Mouse (Mus musculus): Measurements from ENCODE around the gene Aoah. TPM values are rescaled to one million over a fixed set of nuclear protein-coding genes. Genes with fewer than 3 reads are reported as not detected.
A peak's percentile ranks its signal among the peaks of the same experiment; 100 is the strongest.

The Aoah gene
- polyA plus RNA-seq, 1 experiment: 0.72 TPM

DNA sequence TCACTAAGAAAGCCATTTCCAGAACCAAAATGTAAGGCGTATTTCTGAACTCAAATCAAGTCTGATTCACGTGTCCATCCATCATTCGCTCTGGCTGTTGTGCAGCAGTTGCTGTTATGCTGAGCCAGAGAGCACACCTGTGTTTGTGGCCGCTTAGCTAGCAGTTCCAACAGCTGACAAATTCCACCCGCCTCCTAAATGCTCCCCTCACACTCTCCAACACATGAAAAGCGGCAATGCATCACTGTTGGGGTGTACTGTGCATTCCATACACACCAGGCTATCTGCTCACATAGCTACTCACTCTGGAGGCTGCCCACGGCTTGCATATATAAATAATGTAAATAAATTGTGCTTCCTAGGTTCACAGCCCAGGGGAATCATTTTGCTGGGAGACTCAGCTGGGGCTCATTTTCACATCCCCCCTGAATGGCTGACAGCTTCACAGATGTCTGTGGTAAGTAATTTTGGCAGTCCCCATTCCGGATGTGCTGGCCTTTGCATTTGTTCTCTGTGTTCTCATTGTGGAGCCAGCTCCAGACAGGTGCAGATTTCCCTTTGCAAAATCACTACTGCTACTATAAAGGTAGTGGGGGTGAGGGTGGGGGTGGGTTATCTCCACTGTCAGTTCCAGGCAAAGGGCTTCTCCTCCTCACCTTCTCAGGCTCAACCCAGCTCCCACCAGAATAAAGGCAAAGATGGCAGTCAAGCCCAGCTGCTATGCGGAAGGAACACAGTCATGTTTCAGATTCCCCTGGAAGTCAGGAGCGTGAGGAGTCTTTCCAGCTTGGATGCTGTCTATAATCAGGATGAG is 123.0 kb downstream of the Aoah start:
- DNase-seq (ENCODE audit: low read depth): no peak

DNA sequence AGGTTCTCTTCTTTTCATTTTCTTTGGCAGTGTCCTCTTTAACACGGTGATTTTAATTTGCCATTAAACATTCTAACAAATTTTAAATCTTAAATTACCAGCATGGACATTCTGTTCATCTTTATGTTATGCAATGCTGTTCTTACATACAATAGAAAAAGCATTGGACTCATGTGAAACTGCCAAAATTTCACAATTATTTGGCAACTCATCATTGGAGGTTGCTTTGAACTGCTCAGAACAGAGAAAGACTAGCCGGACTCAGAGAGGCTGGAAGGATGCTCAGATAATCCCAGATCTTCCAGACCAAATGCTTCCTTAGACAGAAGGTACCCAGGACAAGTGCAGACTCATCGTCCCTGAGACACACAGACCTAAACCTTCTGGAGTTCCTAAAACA is 126.5 kb downstream of the Aoah start:
- peak; percentile 66 for DNase-seq (ENCODE audit: low read depth)

DNA sequence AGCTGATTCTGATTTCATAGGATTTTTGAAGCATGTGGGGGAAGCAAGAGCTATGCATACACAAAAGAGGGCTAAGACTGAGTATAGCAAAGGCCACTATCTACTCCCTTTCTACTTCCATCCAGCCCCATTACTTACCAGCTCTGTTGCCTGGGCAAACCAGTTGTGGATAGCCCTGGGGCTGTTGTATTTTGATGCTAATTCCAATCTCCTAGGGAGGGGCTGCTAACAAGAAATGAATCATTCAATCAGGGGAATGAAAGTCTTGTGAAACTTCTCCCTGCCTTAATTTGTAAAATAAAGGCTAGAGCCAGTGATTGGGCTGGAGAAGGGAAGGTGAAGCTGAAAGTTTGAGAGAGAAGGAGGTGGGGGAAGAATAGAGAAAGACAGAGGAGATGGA is 142.1 kb downstream of the Aoah start:
- no peak for DNase-seq (ENCODE audit: low read depth)

DNA sequence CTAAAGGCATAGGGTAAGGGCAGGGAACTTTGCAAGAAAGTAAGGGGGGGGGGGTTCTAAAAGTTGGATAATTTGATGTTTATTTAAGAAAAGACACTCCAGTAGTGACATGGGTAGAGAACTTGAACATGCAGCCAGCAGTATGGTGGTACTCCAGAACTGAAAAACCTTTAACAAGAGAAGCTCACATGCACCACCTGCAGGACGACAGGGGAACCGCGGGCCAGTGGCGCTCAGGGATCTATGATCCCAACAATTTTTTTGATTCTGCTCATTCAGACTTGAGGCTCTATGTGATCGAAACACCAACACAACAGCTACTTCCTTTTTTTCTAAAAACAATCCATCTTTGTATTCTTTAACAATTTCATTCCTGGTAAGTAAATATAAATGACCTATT is 143.5 kb downstream of the Aoah start:
- DNase-seq (ENCODE audit: low read depth): no peak

DNA sequence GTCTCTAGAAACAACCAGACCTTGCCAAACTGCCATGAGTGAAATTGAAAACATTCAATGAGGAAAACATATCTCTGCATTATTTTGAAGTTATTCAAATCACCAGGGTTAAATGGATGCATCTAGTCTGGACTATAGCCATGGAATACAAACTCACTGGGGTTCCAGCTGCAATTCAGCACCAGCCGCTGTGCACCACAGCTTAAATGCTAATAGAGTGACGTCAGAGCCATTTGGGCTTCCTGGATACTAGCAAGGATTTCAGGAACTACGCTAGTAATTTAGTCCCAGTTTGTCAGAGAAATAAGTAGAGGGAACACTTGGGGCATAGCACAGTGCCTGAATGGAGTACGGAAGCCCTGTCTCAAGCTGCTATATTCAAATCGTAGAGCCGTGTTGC is 145.2 kb downstream of the Aoah start:
- no peak for DNase-seq (ENCODE audit: low read depth)

DNA sequence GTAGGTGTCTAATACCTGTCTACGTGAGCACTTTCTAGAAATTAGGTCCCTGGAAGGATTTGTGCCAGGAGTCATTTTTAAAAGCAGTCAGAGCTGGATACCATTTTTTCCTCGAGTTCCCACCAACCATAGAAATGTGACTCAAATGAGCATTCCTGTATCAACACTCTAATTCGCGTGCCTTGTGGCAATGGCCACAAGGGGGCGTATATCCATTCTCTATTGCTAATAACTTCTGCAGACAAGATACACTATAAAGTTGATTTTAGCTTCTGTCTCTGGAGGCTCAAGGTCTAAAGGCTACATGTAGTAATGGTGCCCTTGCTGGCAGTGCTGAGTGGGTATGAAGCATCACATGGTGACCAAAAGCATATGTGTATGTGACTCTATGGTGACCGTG is 146.5 kb downstream of the Aoah start:
- DNase-seq (ENCODE audit: low read depth): no peak

DNA sequence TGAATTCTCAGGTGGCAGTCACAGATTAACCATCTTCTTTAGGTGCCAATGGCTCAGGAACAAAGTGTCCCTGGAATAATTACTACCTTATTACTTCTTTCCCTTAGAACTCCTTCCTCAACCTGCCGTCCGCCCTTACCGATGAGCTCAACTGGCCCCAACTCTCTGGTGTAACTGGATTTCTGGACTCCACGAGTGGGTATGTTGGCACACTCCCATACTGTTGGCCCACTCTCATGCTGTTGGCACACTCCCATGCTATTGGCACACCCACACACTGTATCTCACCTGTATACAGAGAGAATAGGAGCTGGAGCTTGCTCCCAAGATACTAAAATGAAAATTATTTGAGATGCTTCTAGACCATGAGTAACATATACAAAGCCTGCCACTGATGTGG is 147.8 kb downstream of the Aoah start:
- no peak for DNase-seq (ENCODE audit: low read depth)

DNA sequence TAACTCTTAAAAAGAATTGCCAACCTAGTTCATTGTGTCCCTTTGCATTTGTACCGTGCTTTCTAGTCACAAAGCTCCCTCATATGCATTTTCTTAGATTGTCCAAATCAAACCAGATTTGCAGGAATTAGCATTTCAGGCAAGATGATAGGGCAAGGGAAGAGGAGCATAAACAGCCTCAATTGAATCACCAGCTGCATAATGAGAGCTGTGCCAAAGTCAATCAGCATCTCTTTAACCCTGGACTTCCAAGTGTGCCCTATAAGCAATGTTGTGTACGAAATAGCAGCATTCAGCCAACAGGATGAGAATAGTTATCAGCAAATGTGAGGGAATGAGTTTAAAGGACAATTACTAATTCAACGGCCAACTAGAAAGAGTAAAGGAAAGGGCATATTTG is 169.2 kb downstream of the Aoah start:
- DNase-seq (ENCODE audit: low read depth): no peak

DNA sequence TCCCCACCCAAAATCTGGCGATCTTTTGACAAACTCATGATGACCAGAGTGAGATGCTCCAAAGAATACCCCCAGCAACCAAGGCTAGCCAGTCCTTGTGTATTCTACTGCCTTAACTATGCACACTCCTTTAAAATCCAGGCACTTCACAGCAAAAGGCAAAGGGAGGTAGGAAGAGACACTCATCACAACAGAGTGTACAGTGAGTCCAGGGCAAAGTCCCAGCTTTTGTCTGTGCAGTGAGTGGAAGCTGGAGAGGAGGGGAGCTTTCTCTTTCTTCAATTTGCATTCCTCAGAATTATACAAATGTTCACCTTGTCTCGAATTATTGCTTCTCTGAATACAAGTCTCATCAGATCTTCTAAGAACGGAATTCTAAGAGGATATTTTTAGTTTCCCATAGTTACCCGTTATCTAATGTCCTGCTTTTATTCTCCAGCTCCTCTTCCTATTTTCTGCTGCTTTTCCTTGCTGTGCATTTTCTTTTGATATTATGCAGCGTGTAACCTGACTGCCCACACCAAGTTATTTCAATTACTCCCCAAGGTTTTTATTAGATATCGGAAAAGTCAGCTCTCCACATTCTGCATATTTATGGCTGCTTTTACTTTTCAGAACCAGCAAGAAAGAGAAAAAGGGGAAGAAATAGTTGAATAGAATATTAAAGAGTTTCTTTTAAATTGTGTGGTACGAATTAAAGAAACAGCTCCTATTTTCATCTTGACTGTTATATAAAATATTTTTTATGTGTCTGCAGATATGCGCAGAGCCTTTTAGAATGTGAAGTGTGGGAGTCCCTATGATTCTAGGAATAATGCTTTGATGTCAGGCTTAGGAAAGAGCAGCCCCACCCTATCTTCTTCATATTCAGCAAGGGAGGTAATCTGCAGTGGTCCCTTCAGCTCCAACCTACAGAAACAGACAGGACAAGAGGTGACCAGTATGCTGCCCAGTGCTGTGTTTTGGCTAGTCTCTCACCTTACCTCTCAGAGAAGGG is 187.6 kb downstream of the Aoah start:
- no peak for DNase-seq (ENCODE audit: low read depth)

DNA sequence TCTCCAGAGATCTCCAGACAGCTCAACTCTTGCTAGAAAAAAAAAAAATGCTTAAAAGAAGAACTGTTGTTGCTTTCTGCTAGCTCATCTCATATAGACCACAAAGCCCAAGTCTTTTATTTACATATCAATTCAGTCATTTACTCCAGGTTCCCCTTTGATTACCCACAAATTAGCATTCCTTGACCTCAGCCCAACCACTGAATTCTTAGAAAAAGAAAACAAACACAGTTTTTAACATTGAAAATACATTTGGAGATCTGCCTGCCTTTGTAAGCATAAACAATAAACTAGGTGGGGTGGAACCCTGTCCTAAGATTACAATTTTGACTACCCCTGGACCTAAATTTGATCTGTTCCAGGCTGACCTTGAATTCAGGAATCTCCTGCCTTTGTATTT is 191.6 kb downstream of the Aoah start:
- DNase-seq (ENCODE audit: low read depth): no peak

DNA sequence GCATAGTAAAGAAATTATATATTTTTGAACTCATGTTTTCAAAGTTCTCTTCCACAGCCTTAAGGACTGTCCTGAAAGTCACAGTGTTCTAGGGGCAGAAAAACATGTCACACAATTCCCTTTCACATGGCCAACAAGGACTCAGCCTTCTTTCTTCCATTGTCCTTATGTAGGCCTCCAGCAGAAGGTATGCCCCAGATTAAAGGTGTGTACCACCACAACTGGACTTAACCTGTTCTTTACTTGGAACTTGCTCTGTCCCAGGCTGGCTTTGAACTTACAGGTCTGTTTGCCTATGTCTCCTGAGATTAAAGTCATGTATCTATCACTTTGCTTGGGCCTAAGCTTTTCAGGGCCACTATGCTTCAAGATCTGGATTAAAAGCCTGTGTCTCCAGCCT is 192.0 kb downstream of the Aoah start:
- no peak for DNase-seq (ENCODE audit: low read depth)

DNA sequence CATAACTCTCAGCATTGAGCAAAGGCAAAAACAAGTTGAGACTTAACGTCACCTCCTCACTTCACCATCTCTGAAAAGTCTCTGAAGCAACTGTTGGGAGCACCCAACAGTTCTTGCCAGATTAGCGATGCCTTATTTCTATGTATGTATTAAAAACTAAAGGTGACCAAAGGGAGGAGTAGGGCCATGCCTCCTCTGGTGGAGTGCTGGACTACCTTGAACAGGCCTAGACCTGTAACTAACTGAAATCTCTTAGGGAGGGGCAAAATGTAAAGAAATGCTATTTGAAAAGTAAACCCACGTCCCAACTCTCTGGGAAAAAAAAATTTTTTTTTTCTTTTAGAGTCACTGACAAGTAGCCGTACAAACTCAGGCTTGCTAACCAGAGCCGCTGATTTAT is 211.3 kb downstream of the Aoah start:
- DNase-seq (ENCODE audit: low read depth): no peak

DNA sequence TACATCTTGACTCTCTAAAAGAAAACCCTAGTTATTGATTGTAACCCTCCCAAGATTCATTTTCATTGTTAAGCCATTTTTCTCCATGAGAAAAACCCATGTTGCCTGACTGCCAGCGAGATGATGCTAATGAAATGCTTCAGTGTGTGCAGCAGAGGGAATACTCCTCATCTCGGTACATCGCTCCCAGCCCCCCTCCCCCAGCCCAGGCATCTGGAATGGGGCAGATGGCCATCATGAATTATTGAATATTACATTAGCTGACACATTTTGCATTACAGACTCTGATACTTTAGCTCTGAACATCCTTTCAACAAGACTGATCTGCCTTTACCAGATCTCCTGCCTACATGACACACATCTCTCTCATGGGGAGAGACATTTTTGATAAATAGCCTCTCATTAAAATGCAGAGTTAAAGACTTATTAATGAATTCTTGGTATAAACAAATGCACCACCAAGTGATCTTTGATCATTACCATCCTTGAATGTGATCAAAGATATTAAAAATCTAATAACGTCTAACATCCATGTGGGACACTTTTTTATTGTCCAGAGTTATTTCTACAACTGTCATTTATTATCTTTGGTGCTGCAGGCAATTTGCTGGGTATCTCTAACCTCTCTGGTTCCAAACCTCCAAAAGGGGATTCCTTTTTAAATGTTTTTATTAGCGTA is 211.9 kb downstream of the Aoah start:
- no peak for DNase-seq (ENCODE audit: low read depth)

DNA sequence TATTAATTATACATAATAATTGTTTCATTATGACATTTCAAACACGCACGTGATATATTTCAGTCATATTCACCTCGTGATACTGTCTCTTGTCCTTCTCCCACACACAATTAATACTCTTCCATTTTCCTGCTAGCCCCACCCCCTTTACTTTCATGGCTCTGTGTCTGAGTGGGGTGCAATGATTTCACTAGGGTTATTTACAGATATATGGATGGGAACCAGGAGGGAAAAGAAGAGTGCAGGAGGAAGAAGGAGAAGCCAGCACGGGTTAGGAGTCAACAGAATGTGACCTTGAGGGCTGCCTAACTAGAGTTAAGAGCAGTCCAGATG is 212.4 kb downstream of the Aoah start:
- DNase-seq (ENCODE audit: low read depth): no peak

DNA sequence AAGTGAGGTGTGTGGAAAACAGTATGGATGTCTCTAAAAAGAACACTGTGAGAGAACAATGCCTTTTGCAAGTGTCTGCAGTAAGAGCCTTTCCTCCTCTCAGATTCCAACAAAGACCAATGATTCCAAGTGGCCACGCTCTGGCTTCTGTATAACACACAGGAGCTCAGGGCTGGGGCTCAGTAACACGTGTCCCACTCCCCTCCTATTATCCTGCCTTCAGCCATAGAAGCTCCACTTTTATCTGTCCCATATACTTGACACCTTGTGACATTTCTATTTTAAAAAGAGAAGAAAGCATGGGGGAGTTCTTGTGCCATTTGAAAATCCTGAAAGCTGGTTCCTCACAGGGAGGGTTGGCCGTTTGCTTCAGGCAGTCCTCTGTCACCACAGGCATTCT is 219.7 kb downstream of the Aoah start:
- no peak for DNase-seq (ENCODE audit: low read depth)

DNA sequence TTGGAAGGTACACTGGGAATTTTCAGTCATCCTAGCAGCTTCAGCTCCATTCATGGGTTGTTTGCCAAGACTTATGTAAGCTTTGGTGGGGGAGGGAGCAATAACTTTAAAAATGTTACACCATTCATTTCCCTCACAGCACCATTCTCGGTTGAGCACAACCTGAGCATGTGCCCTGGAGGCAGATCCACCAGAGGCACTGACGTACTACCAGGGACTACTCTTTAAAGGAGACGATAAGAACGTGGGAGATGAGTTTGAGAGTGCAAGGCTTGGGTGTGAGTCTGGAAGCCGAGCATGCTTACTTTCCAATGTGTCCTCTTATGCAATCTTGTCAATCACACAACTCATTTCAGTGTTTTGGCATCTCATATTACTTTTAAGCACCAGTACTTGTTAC is 230.9 kb downstream of the Aoah start:
- DNase-seq (ENCODE audit: low read depth): peak; percentile 1

DNA sequence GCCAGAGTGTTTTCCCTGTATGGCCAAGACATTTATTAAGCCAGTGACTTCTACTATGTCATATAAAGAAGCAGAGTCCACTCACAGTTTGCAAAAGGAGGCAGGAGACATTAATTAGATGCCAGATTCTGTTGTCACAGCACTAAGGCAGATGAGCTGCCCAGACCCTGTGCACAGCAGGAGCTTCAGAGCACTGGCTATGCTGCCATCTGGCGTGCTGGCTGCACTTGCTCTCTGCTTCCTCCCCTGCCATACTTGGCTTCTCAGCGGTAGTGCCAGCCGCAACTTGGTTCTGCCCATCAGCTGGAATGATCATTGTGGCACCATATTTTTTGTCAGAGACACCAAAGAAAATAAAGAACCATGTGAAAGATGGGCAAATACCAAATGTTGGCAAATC is 239.3 kb downstream of the Aoah start:
- DNase-seq (ENCODE audit: low read depth): no peak

DNA sequence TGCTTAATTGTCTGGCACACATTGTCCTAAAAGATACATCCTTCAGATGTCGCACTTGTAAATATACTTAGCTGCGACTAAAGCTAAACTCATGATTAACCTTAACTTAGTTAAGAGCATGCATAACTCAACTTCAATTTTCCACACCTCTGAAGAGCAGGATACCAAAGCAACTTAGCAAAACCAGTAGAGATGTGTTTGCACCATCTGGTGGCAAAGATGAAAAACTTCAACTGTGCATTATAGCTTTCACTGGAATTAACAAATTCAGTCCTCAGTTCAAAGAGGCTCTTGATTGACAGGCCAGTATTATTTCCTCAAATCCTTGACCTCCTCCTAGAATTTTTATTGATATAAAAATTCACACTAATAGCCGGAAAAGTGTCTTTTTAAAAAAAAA is 241.1 kb downstream of the Aoah start:
- DNase-seq (ENCODE audit: low read depth): no peak

DNA sequence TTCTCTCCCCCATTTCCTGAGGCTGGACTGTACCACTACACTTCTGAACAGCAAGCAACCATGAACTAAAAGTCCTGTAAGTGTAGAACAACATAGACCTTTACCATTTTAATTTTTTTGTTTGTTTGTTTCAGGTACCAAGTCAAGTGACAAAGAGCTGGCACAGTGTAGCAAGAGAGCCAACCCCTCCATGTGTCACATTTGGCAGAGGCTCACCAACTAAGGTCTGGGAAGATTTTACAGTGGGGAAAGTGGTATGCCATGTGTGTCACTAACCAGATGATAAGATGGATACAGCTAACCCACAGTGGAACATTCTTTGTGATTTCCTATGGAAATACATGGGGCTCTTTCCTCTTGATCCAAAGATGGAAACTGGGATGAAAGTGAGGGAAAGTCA is 242.1 kb downstream of the Aoah start:
- no peak for DNase-seq (ENCODE audit: low read depth)

DNA sequence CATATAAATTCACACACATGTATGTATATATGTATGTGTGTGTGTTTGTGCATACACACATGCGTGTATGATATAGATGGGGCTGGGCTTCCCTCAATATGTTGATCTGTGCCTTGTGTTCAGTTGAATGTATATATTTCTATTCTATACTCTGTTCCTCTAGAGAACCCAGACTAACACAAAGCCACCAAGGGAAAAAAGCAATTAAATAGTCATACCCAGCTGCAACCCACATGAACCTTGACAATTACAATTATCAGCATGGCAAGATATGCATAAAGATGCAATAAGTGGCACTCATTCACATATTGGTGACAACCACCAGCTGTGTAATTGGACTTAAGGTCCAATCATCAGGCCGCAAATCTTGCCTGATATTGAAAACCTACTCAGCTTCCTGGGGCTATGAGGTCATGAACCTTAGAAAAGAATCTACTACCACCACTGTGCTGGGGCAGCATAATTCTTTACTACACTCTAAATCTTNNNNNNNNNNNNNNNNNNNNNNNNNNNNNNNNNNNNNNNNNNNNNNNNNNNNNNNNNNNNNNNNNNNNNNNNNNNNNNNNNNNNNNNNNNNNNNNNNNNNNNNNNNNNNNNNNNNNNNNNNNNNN is 246.8 kb downstream of the Aoah start:
- DNase-seq (ENCODE audit: low read depth): no peak

DNA sequence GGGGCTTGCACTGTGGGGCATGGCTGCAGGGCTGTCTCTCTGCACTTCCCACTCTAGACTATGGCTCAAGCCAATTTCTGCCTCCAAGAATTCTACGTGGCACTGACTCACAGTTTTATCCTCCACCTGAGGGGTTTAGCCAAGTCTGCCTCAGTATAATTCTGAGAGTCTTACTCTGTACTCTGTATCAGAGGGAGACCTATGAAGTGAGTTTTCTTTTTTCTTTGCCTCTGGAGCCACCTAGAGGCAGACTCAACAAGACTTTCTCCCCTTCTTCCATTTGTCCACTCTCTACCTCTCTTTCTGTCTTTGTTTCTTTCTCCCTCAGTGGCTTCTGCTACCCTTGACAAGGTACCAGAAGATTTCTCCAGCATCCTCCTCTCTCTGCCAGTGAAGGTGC is 256.2 kb downstream of the Aoah start:
- no peak for DNase-seq (ENCODE audit: low read depth)

DNA sequence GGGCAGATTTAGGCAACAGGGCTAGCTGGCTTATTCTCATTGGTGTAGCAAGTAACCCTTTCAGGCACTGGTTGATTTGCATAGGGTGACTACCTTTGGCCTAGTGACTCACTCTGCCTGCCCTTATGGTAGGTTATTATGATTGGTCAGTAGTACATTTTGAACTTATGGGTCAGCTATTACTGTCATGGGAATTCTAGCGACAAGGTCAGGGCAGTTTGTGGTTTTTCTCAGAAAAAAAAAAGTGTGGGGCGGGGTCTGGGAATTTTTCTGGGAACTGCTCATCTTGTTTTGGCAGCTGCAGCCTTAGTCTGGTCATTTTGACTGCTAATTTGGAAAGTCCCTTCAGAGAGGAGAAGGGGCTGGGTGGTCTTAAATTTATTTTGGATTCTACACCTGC is 272.1 kb downstream of the Aoah start:
- no peak for DNase-seq (ENCODE audit: low read depth)
